Mouse (Mus musculus): ENCODE measurements around the gene Nsd1.

The Nsd1 gene

DNA sequence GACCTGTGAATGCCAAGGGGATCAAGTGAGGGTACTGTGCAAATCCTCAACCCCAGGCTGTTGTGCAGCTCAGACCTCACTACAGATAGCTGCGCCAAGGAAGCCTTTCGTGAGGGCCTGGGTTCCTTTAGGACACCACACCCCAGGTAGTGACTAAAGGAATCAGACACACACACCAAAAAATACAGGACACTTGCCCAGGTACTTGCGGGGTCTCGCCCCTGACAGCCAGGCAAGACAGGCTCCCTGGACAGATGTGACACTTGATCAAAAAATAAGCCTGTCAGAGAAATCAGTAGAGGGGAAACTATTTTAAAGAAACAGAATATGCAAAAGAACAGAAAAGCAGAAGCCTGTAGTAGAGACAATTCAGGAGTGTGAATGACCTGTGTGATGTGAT is 119.1 kb downstream of the Nsd1 start:
- DNase-seq (ENCODE audit: low read depth, low spot score) = no peak

DNA sequence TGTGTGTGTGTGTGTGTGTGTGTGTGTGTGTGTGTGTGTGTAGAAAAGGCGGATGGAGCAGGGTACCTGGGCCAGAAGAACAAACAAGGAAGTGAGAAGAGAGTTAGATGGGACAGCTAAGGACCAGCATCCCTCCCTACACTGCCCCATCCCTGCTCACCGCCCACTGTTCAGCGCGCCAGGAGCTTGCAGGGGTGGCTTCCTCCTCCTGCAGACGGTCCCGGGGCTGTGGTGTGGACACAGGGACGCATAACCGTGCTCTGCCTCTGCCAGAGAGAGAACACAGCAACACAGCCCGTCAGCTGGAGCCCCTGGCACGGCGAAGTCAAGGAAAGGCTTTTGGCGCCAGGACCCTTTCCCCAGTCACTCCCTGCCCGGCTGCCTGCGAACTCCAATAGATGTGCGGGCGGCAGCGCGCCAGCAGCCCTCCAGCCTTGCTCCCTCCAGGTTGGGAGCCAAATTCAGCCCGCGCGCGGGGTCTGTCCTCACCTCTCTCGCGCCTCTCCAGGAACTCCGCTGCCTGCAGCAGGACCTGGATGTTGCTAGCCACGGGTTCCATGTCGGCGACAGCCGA is 119.6 kb downstream of the Nsd1 start:
- no peak for DNase-seq (ENCODE audit: low read depth, low spot score)

DNA sequence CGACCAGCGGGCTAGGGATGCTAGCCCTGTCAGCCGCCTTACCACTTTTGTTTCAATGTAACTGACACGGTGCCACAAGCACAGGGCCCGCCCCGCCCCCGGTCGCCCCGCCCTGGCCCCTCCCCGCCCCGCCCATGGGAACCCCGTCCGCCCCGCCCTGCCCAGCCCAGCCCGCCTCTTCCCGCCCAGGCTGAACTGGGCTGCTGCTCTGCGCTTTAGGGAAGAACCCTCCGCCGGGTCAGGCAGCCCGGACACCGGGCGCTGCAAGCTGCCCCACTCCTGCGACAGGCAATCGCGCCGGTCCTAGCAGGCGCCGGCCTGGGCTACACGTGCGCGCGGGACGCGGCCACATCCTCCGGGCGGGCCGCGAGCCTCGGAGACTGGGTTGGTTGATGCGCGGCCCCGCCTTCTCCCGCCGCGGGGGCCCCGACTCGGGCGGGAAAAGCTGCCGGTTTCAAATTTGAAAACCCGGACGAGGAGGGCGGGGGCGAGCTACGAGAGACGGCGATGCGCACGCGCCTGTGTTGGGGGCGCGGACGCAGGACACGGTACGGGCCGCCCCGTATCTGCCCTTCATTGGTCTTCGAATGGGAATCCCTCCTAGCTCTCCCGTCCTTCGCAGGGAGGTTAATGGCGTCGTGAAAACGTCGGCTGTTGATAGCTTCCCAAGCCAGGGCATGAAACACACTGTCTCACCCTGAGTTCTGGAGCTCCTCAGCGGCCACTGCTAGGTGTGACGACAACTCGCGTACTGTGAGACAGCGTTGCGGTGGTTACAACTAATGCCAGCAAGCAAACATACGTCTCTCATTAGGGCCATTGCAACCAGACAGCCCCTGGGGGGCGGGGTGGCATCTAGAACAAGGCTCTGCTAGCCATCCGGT is 120.3 kb downstream of the Nsd1 start, which contains the start of gene Mxd3:
Gene Mxd3, minus strand, starts transcription at position 141 of the 884 bp plus-strand sequence.
- peak; percentile 89 for DNase-seq (ENCODE audit: low read depth, low spot score)

DNA sequence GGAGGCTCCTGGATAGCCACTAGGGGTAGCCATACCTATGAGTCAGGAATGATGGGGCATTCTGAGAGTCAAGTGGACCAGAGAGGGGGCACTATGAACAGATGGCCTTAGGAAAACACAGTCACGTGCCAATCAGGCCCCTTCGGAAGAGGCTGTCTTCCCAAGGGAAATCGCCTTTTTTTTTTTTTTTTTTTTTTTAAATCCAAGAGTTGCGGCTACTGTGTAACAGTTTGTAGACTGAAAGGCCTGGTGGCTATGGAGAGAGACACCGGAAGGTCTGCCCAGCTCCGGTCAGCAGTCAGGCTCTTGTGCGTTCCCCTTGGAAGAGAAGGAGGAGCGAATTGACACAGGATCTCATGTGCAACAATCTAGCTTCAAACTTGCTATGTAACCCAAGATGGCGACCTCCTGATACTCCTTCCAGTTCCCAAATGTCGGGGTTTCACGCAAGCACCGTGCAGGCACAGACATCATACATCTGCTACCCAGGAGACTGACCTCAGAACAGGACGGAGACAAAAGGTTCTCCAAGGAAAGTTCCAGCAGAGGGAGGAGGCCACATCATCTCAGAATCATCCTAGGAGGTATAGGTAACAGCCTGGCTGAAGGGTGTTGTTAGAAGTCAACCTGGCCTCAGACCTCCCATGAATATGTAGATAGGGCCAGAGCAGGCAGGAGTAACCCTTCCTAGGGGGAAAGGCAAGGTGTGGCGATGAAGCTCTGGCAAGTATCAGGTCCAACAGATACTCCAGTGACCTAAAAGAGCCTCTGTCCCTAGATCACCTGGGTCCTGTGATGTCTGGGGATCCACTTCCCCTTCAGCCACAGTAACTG is 121.2 kb downstream of the Nsd1 start:
- DNase-seq (ENCODE audit: low read depth, low spot score) = no peak

DNA sequence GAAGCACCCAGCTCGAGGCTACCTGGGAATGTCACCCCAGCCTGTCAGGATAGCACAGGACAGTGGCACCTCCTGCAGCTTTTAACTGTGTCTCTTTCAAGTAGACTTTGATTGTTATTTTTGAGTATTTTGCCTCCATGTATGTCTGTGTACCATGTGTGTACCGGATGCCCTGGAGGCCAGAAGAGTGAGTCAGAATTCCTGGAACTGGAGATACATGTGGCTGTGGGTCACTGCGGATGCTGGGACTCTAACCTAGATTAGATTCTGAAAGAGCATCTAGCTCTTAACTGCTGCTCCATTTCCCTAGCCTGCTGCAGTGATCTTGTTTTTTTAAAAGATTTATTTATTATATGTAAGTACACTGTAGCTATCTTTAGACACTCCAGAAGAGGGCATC is 122.7 kb downstream of the Nsd1 start:
- DNase-seq (ENCODE audit: low read depth, low spot score) = no peak

DNA sequence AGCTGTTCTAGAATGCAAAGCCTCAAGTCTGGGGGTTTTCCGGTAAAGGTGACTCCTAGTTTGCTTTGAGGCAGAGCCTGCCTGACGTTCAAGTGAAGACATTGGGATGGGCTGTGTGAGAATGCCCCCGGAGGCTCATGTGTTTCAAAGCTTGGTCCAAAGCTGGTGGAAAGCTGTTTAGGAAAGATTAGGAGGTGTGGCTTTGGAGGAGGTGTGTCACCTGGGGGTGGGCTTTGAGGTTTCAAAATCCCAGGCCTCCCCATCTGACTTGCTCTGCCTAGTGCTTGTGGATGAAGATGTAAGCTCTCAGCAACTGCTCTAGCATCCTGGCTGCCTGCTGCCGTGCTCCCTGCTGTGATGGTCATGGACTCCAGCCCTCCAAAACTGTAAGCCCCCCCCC is 126.1 kb downstream of the Nsd1 start:
- no peak for DNase-seq (ENCODE audit: low read depth, low spot score)

DNA sequence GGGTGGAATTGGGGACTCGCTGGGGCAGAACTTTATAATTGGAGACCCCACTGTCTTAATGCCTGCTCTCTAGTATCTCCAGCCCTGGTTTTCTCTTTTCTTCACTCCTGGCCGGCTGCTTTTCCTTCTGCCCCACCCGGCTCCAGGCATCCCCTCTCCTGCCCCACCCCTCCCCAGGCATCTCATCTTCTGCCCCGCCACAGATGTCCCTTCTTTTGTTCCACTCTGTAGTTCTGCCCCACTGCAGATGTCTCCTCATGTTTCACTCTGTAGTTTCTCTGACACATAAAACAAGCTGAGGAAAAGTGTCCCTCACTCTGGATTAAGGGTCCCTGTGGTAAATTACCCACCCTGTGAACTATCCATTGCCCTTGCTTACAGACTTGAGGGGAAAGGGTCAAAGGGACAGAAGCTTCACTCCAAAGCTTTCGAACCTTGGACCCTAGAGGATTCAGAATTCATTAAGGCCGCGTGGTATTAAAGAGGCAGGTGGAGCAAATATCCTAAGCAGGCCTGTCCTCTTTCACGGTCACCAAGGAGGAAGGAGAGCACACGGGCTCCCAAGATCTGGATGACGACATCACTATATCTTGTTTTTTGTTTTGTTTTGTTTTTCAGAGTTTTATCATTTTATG is 127.9 kb downstream of the Nsd1 start:
- no peak for DNase-seq (ENCODE audit: low read depth, low spot score)

DNA sequence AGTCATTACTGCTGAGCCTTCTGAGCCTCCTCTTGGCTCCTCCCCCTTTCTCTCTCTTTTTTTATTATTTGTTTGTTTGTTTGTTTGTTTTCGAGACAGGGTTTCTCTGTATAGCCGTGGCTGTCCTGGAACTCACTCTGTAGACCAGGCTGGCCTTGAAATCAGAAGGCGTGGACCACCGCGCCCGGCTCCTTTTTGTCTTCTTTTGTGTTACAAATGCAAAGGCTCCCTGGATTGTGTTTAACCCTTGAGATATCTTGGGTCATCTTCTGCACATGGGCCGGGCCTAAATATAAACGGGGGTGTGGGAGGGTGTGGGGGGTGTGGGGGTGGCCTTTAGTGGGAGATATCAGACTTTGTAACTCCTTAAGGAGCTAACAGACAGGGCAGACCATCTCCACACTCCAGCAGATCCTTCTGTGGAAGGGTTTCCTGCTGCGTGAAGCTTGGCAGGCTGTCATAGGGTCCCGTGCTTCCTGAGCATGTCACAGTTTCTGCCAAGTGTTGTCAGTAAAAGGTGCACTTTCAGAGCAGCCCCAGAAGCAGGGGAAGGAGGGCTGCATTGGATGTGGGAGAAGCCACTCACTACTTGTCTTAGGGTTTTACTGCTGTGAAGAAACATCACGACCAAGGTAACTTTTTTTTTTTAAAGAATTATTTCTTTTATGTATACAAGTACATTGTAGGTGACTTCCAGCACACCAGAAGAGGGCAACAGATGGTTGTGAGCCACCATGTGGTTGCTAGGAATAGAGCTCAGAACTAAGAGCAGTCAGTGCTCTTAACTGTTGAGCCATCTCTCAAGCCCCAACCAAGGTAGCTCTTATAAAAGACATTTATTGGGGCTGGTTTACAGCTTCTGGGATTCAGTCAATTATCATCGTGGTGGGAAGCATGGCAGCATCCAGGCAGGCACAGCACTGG is 128.8 kb downstream of the Nsd1 start:
- DNase-seq (ENCODE audit: low read depth, low spot score) = no peak

DNA sequence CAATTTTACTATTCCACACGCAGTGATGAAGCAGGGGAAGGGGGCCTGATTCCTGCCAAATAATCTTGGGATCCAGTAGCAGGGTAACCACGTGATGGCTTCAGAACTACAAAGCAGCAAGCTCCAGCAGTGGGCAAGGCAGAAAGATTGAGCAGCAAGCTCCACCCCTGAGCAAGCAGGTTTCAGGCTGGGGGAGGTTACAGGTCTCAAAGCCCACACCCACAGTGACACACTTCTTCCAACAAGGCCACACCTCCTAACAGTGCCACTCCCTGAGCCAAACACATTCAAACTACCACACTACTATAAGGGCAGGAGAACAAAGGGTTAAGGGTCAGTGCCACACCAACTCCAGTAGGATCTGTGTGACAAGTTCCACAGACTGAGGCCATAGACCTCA is 129.7 kb downstream of the Nsd1 start:
- no peak for DNase-seq (ENCODE audit: low read depth, low spot score)

DNA sequence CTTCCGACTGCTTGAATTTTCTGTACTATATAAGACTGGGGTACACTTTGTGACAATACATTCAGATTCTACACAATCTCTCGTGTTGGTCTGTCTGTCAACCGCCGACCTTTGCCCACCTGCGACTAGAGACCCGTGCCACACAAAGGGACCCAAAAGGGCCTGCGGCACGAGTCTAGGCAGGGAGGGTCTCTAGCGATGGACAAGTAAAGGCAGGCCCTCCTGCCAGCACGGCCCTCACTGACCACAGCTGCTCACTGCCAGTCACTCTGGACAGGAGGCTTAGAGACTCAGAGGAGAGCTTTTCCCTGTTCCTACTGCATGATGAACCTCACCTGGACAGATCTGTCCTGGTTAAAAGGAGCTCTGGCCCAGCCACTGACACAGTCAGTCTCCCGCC is 132.9 kb downstream of the Nsd1 start:
- DNase-seq (ENCODE audit: low read depth, low spot score) = no peak

DNA sequence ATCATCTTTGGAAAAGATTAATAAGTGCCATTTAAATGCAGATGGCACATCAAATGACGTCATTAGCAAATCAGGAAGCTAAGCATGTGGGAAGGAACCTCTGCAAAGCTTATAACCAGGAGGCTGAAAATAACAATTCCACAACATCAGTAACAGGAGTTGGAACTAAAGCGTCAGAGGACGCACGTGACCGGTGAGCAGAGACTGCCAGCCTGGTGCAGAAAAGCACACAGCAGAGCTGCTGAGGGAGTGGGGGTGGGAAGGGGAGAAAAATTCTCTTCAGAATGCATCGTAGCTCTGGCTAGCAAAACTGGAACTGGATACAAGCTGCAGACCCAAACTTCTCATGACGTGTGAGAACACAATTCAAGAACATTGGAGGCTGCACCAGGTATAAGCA is 134.7 kb downstream of the Nsd1 start:
- no peak for DNase-seq (ENCODE audit: low read depth, low spot score)

DNA sequence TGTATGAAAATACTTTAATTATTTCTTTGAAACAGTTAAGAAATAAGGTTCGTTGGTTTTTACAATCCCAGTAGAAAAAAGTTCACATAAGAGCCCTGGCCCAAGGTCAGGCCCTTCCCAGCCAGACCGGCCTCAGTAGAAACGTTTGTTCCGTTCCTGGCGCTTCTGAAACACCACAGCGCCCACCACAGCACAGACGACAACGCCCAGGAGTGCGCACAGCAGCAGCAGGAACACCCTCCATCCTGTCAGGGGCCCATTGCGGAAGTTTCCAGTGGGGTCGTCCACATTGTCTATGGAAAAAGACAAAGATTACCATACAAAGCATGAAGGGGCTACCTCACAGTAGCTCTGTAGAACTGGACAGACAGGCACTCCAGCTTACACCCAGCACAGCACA is 137.2 kb downstream of the Nsd1 start:
- no peak for DNase-seq (ENCODE audit: low read depth, low spot score)

DNA sequence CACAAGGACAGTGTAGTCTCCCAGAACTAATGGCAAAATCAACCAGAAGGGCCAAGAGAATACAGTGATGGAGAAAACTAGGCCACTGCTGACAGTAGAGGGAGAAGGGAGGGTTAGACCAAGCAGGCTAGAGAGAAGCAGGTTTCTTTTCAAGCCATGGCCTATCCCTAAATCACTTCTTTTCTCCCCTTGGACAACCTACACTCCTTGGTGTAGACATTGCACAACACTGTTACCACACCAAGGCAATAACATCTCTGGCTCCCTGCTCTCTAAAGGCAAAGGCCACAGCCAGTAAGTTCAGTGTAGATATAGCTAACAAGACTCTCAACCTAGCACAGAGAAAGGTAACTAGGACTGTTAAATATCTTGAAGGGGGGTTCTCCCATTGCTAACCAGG is 151.6 kb downstream of the Nsd1 start:
- no peak for DNase-seq (ENCODE audit: low read depth, low spot score)

DNA sequence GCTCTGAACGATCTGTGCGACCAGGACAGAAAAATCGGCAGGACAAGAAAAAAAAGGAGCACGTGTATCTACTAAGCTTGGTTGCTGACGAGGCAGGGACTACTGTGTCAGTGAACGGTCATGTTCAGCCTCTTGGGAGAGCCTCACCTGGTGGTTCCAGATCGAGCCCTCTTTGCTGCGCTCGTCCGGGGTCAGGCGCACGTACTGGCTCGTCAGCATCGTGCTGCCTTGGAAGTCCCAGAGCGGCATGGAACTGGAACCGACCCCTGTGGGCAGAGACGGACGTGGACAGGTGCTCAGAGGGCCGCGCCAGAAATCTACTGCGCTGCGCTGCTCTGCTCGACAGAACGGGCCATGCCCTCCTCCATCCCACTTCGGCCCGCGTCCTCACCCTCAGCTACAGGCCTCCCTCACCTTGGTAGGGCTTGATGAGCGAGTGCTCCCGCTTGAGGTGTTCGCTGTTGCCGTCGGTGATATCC is 152.4 kb downstream of the Nsd1 start:
- DNase-seq (ENCODE audit: low read depth, low spot score) = peak; percentile 15

DNA sequence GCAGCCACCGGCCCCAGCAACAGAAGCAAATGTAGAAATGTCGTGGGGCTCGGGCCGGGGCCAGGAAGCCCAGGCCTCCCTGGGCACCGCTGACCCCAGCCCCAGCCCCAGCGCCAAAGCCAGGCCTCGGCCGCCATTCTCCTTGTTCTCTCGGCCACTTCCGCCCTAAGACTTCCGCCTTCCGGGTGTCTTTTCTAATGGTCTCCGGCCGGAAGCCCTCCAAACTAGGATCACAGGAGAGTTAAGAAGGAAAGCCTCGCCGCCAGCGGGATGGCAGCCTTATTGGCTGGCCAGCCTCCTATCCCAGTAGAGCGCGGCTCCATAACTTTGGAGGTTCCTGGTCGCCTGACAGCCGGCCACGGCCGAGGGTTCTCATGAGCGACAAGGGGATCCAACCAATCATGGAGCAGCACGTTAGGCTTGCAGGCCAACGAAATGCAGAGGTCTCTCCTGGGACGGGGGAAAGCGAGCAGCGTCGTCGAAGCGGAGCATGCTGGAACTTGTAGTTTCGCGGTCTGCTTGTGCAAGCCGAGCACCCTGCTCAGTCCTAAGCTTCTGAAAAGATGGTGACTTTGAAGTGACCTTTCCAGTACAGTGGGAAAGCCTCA is 153.0 kb downstream of the Nsd1 start, which contains the start of gene Lman2:
Gene Lman2, minus strand, starts transcription at position 331 of the 608 bp plus-strand sequence.
- DNase-seq (ENCODE audit: low read depth, low spot score) = peak; percentile 99

Measured in mesoderm, embryonic 11.5 days (tissue).